Mouse (Mus musculus) brain, embryonic 14.5 days (tissue): ENCODE measurements at regions not wholly inside any gene's neighbourhood (a gene's known extent, or its start where the extent isn't known, plus 50 kb on each side); places are given as distances from the start of the nearest gene placed in this dataset.

Source experiments
- CTCF ChIP-seq: fragments of 200-500 bp; IDR thresholded peaks from 2 replicates; pipeline ENCODE4 v1.5.1; 2012; ENCODE audit warnings: inconsistent platforms, mild to moderate bottlenecking, moderate library complexity, borderline replicate concordance; ENCODE audit not compliant: insufficient read depth, insufficient read length; ENCODE audit errors: extremely low read depth
- POLR2A ChIP-seq: fragments of 200-500 bp; IDR thresholded peaks from 2 replicates; pipeline ENCODE4 v1.6.1; 2012; ENCODE audit warnings: mild to moderate bottlenecking, inconsistent platforms, borderline replicate concordance; ENCODE audit not compliant: poor library complexity, insufficient read depth, insufficient read length, severe bottlenecking; ENCODE audit errors: extremely low read depth

DNA sequence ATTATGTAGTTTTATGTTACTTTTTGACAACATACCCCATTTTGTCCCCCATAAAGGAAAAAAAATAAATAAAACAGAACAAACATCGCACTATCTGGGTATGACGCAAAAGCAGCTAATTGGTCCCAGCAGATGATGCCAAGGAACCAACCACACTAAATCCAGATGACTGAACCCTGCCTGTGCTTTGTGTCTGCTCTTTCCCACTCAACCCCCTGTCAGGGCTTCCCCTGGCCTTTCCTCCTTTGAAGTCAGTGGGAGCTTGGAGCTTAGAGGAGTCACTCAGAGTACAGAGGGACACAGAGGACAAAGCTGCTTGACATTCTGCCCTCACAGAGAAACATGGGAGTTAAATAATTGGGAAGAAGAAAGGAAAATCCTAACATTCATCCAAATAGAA, 1017.1 kb upstream of the Flrt2 start:
- TF ChIP-seq CTCF (no peak), POLR2A (no peak)
